9 mouse cellular contexts compared by ENCODE assay signal in the genomic region with DNA sequence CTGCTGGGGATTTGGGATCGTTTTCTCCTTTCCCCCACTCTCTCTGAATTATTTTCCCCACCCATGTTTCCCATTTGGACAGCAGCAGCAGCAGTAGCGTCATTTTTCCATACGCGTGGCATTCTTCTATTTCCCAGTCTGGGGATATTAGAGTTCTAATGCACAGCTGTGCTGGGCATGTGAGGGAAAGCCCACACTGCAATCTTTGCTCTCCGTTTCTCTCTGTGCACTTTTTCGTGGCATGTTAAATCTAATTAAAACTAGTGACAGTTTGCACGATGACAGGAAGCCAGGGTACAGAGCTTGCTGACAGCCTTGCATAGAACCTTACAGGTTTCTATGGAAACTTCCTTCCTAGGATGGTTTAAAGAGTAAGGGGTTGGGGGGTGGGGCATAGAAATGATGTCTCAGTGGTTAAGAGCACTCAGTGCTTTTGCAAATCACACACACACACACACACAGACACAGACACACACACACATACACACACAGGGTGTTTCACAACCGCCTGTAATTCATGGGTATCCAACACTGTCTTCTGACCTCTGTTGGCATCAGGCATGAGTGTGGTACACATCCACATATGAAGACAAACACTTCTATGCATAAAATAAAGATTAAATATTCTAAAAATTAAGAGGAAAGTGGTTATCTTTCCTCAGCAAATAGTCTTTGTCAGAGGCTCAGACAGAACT. TPM values are rescaled to one million over a fixed set of nuclear protein-coding genes. Genes with fewer than 3 reads are reported as not detected.
DNase-seq lines count a peak whose midpoint lies in the region; ATAC-seq lines count a peak whose summit lies in the region.
"Had no signal": no experiment of that assay in that cellular context is flagged by ENCODE, and none has a peak within 500 bp of the region (broad histone marks: within the 10 kb centered on the region; RNA-seq: fewer than 3 reads in every experiment).

No protein-coding gene starts in this region.

- ATAC-seq in heart, embryonic 12.5 days (ENCODE audit: insufficient number of reproducible peaks, low FRiP score), result no peak
- no peak for ATAC-seq in intestine, embryonic 14.5 days (replicated peaks; ENCODE audit: low FRiP score, low TSS enrichment, low read depth)
- ATAC-seq in stomach, embryonic 16.5 days (ENCODE audit: insufficient read depth, low FRiP score), result no peak
- no peak for ATAC-seq in monocyte, adult 5-6 weeks (replicated peaks; ENCODE audit: insufficient number of reproducible peaks, low FRiP score, low TSS enrichment, poor library complexity, severe bottlenecking)

- WGBS in heart, embryonic 12.5 days, result 43% methylated on average over 8 of the region's 8 CpGs
- WGBS in intestine, embryonic 14.5 days, result 46% methylated on average over 8 of the region's 8 CpGs
- WGBS in stomach, embryonic 16.5 days, result 37% methylated on average over 8 of the region's 8 CpGs

- peak overlapping the region; percentile 79 for H3K4me2 ChIP-seq in heart, embryonic 12.5 days
- H3K4me2 ChIP-seq in intestine, embryonic 14.5 days (ENCODE audit: low read length), result peak overlapping the region; percentile 60
- peak overlapping the region; percentile 58 for H3K4me2 ChIP-seq in stomach, embryonic 16.5 days (ENCODE audit: low read depth, low read length)

- peak overlapping the region; percentile 57 for H3K4me3 ChIP-seq in heart, embryonic 12.5 days
- H3K4me3 ChIP-seq in intestine, embryonic 14.5 days (ENCODE audit: low read depth, low read length), result peak overlapping the region; percentile 37
- H3K4me3 ChIP-seq in stomach, embryonic 16.5 days (replicated peaks; ENCODE audit: low read length), result peak overlapping the region; percentile 46

- peak overlapping the region; percentile 88 for H3K9ac ChIP-seq in heart, embryonic 12.5 days
- H3K9ac ChIP-seq in intestine, embryonic 14.5 days (ENCODE audit: low read length), result no peak overlapping the region; the same call in 1 of the 2 replicates
- peak overlapping the region; percentile 61 for H3K9ac ChIP-seq in stomach, embryonic 16.5 days (ENCODE audit: low read length)

- peaks cover 36% of the 10 kb centered on the region for H3K4me1 ChIP-seq in heart, embryonic 12.5 days (replicated peaks)
- H3K4me1 ChIP-seq in intestine, embryonic 14.5 days (replicated peaks; ENCODE audit: control insufficient read depth, insufficient read depth, low read length), result peaks cover 13% of the 10 kb centered on the region
- peaks cover 11% of the 10 kb centered on the region; the same call in 1 of the 2 replicates for H3K4me1 ChIP-seq in stomach, embryonic 16.5 days (ENCODE audit: control insufficient read depth, insufficient read depth, low read length)

- H3K36me3 ChIP-seq in heart, embryonic 12.5 days, result peaks cover 8% of the 10 kb centered on the region
- no peaks in the 10 kb centered on the region for H3K36me3 ChIP-seq in intestine, embryonic 14.5 days (ENCODE audit: control insufficient read depth, insufficient read depth, low read length)
- H3K36me3 ChIP-seq in stomach, embryonic 16.5 days (ENCODE audit: control insufficient read depth, insufficient read depth, low read length), result no peaks in the 10 kb centered on the region

- H3K27ac ChIP-seq in heart, embryonic 12.5 days (ENCODE audit: poor library complexity, severe bottlenecking), result peak overlapping the region; percentile 93
- H3K27ac ChIP-seq in intestine, embryonic 14.5 days (ENCODE audit: low read depth), result 0 out of 2 replicates have a peak overlapping the region, but pooled peaks have one; percentile 69
- no peak overlapping the region; the same call in 1 of the 2 replicates for H3K27ac ChIP-seq in stomach, embryonic 16.5 days (ENCODE audit: low read length)

- H3K9me3 ChIP-seq in heart, embryonic 12.5 days (replicated peaks), result no peaks in the 10 kb centered on the region
- no peaks in the 10 kb centered on the region for H3K9me3 ChIP-seq in intestine, embryonic 14.5 days (ENCODE audit: control insufficient read depth, low read length)
- no peaks in the 10 kb centered on the region for H3K9me3 ChIP-seq in stomach, embryonic 16.5 days (replicated peaks; ENCODE audit: control insufficient read depth, low read length)

- DNase-seq in heart, postnatal 36 days, result no peak
- DNase-seq in right cerebral cortex, postnatal 10 days (ENCODE audit: low spot score in 2 of 2), result peak; percentile 38 to 58
- no peak for DNase-seq in right cerebral cortex, postnatal 14 days
- peak; percentile 43 for DNase-seq in intestine, embryonic 14.5 days (ENCODE audit: low spot score)
- DNase-seq in gastrocnemius, adult 8-10 months (ENCODE audit: low spot score in 2 of 2), result no peak

- no peaks in the 10 kb centered on the region for H3K27me3 ChIP-seq in heart, embryonic 12.5 days (replicated peaks)
- H3K27me3 ChIP-seq in intestine, embryonic 14.5 days (replicated peaks; ENCODE audit: control insufficient read depth, insufficient read depth, low read length), result no peaks in the 10 kb centered on the region
- H3K27me3 ChIP-seq in stomach, embryonic 16.5 days (ENCODE audit: control insufficient read depth, insufficient read depth, low read length), result no peaks in the 10 kb centered on the region
- H3K27me3 ChIP-seq: CH12.LX had no signal

- intact Hi-C loops in heart, postnatal 36 days (cut with DNase I), result loop anchor here (2.0 to 5.0 kb wide), 4 partner anchors 19 to 105 kb away; no protein-coding TSS in a partner anchor

RNA-seq across cellular contexts. Expression of gene Fam198b, which starts 3.0 kb away (rescaled TPM):
- polyA plus RNA-seq in heart, embryonic 12.5 days (2016; fragmentation: Nextera tagmentation; extraction: Ambion mirVana), result 61.4 and 61.8 TPM in 2 replicates
- 10 to 100 TPM; 18.5 to 19.7 TPM for total RNA-seq in heart, postnatal 36 days (2021)
- polyA plus RNA-seq in intestine, embryonic 14.5 days (2014; fragmentation: Nextera tagmentation; extraction: Ambion mirVana), result 9.1 and 10.8 TPM in 2 replicates
- 18.9 and 19.5 TPM in 2 replicates for polyA plus RNA-seq in stomach, embryonic 16.5 days (2015; fragmentation: Nextera tagmentation; extraction: Ambion mirVana)
- total RNA-seq in gastrocnemius, adult 8-10 months (2022), result 1 to 10 TPM; 3.9 to 8.0 (median 6.7) TPM
- not detected in 3 replicates for total RNA-seq in monocyte, adult 5-6 weeks (2017)

RNA-seq across cellular contexts. Expression of gene Tmem144, which starts 34.7 kb away (rescaled TPM):
- polyA plus RNA-seq in heart, embryonic 12.5 days (2016; fragmentation: Nextera tagmentation; extraction: Ambion mirVana), result 12.6 and 13.5 TPM in 2 replicates
- total RNA-seq in heart, postnatal 36 days (2021), result 10 to 100 TPM; 12.2 to 13.4 TPM
- polyA plus RNA-seq in intestine, embryonic 14.5 days (2014; fragmentation: Nextera tagmentation; extraction: Ambion mirVana), result 4.7 and 5.5 TPM in 2 replicates
- 3.8 and 4.4 TPM in 2 replicates for polyA plus RNA-seq in stomach, embryonic 16.5 days (2015; fragmentation: Nextera tagmentation; extraction: Ambion mirVana)
- total RNA-seq in gastrocnemius, adult 8-10 months (2022), result 1 to 10 TPM in 3 of 4 experiments, under 1 TPM in 1; 0.97 to 1.8 (median 1.4) TPM
- total RNA-seq in monocyte, adult 5-6 weeks (2017), result 0.29 TPM in 1 of 3 replicates, not detected in the others

Comparison
In these comparisons a context has a peak if more than half of its experiments do, and no peak if none do; other contexts are left out.
1. DNase-seq: peak in right cerebral cortex, postnatal 10 days (2 of 2) and intestine, embryonic 14.5 days (single experiment); none in heart, postnatal 36 days (0 of 2), right cerebral cortex, postnatal 14 days (single experiment) and gastrocnemius, adult 8-10 months (0 of 2).
2. RNA of gene Tmem144, which starts 34.7 kb away (total RNA-seq): 12.2 to 13.4 TPM in heart, postnatal 36 days; 0.97 to 1.8 TPM in gastrocnemius, adult 8-10 months and 0.29 TPM in monocyte, adult 5-6 weeks; every median in the first group is over 4 times any median in the second.
3. Peak in every context shown above with its lines, with median percentiles within 50 percentile points of each other: H3K4me2 ChIP-seq and H3K4me3 ChIP-seq.